Mouse (Mus musculus): ENCODE results near the gene Zbtb24.

The Zbtb24 gene

GRCm38 (mm10) chr10:41504996-41505395 lies 54.8 kb downstream of the Zbtb24 start:
- no peak for DNase-seq (ENCODE audit: low spot score)

GRCm38 (mm10) chr10:41505446-41505845 lies 55.3 kb downstream of the Zbtb24 start:
- DNase-seq (ENCODE audit: low spot score), result peak; percentile 70

GRCm38 (mm10) chr10:41509160-41509559 lies 59.0 kb downstream of the Zbtb24 start:
- no peak for DNase-seq (ENCODE audit: low spot score)

GRCm38 (mm10) chr10:41514301-41514700 lies 64.1 kb downstream of the Zbtb24 start:
- no peak for DNase-seq (ENCODE audit: low spot score)

- no peak for DNase-seq (ENCODE audit: low spot score)
These were observed 64.7 kb downstream of the Zbtb24 start for GRCm38 (mm10) chr10:41514921-41515320.

Data from T-cell, adult 2 months (primary cell).